Mouse (Mus musculus): ENCODE measurements around the gene Iqgap1.

The Iqgap1 gene

GRCm38 (mm10) chr7:80666198-80666915, 159.4 kb downstream of the Iqgap1 start:
- DNase-seq (ENCODE audit: low read depth, low spot score): no peak

Measured in ZHBTc4 (cell line).